Mouse (Mus musculus): ENCODE data around the gene Sema6b. TPM values are rescaled to one million over a fixed set of nuclear protein-coding genes. Genes with fewer than 3 reads are reported as not detected.

Gene Sema6b
- polyA plus RNA-seq (2014; fragmentation: Illumina TruSeq; extraction: RNeasy Lipid Tissue Mini Kit (QIAGEN cat#74804); ENCODE audit: low read depth, low replicate concordance), result 5.3 TPM

GRCm38 (mm10) chr17:56139858-56140595 is at the start of gene Sema6b:
Gene Sema6b (minus strand): TSS chr17:56140343.

GRCm38 (mm10) chr17:56183658-56184103 is 43.5 kb upstream of the Sema6b start, which contains the start of gene Mydgf:
Gene Mydgf (minus strand): TSS chr17:56183920.

GRCm38 (mm10) chr17:56162231-56162774 is 22.2 kb upstream of the Sema6b start, which contains the start of gene Tnfaip8l1:
Gene Tnfaip8l1 (plus strand): TSS chr17:56162477.

GRCm38 (mm10) chr17:56121826-56122225 is 18.3 kb downstream of the Sema6b start, which contains the start of gene Lrg1:
Gene Lrg1 (minus strand): TSS chr17:56122001.

GRCm38 (mm10) chr17:56117251-56117710 is 22.9 kb downstream of the Sema6b start, which contains the start of gene Plin5:
Gene Plin5 (minus strand): TSS chr17:56117596.

GRCm38 (mm10) chr17:56109219-56110051 is 30.7 kb downstream of the Sema6b start, which contains the start of gene Plin4:
Gene Plin4 (minus strand): TSS chr17:56109803.

GRCm38 (mm10) chr17:56078880-56079795 is 61.0 kb downstream of the Sema6b start, which contains the start of gene Hdgfl2:
Gene Hdgfl2 (plus strand): TSS chr17:56079634.

GRCm38 (mm10) chr17:56074827-56075208 is 65.3 kb downstream of the Sema6b start, which contains the start of gene Ubxn6:
Gene Ubxn6 (minus strand): TSS chr17:56075028.

Other genes with a start within 250 kb of the Sema6b start
- 5.3 TPM for gene Zfp959, start 248.2 kb downstream of the Sema6b start, polyA plus RNA-seq (2014; fragmentation: Illumina TruSeq; extraction: RNeasy Lipid Tissue Mini Kit (QIAGEN cat#74804); ENCODE audit: low read depth, low replicate concordance)
- gene Zfp119b, start 190.8 kb downstream of the Sema6b start, polyA plus RNA-seq (2014; fragmentation: Illumina TruSeq; extraction: RNeasy Lipid Tissue Mini Kit (QIAGEN cat#74804); ENCODE audit: low read depth, low replicate concordance), result 3.5 TPM
- 0.68 TPM for gene Ebi3, start 187.7 kb downstream of the Sema6b start, polyA plus RNA-seq (2014; fragmentation: Illumina TruSeq; extraction: RNeasy Lipid Tissue Mini Kit (QIAGEN cat#74804); ENCODE audit: low read depth, low replicate concordance)
- 7.9 TPM for gene Yju2, start 181.2 kb downstream of the Sema6b start, polyA plus RNA-seq (2014; fragmentation: Illumina TruSeq; extraction: RNeasy Lipid Tissue Mini Kit (QIAGEN cat#74804); ENCODE audit: low read depth, low replicate concordance)
- 1.4 TPM for gene Shd, start 169.9 kb downstream of the Sema6b start, polyA plus RNA-seq (2014; fragmentation: Illumina TruSeq; extraction: RNeasy Lipid Tissue Mini Kit (QIAGEN cat#74804); ENCODE audit: low read depth, low replicate concordance)
- gene Fsd1, start 153.8 kb downstream of the Sema6b start, polyA plus RNA-seq (2014; fragmentation: Illumina TruSeq; extraction: RNeasy Lipid Tissue Mini Kit (QIAGEN cat#74804); ENCODE audit: low read depth, low replicate concordance), result not detected
- 21.5 TPM for gene Stap2, start 134.8 kb downstream of the Sema6b start, polyA plus RNA-seq (2014; fragmentation: Illumina TruSeq; extraction: RNeasy Lipid Tissue Mini Kit (QIAGEN cat#74804); ENCODE audit: low read depth, low replicate concordance)
- gene Mpnd, start 134.6 kb downstream of the Sema6b start, polyA plus RNA-seq (2014; fragmentation: Illumina TruSeq; extraction: RNeasy Lipid Tissue Mini Kit (QIAGEN cat#74804); ENCODE audit: low read depth, low replicate concordance), result 61.8 TPM
- 17.7 TPM for gene Sh3gl1, start 103.7 kb downstream of the Sema6b start, polyA plus RNA-seq (2014; fragmentation: Illumina TruSeq; extraction: RNeasy Lipid Tissue Mini Kit (QIAGEN cat#74804); ENCODE audit: low read depth, low replicate concordance)
- 0.94 TPM for gene Chaf1a, start 99.9 kb downstream of the Sema6b start, polyA plus RNA-seq (2014; fragmentation: Illumina TruSeq; extraction: RNeasy Lipid Tissue Mini Kit (QIAGEN cat#74804); ENCODE audit: low read depth, low replicate concordance)
- gene Ubxn6, start 65.3 kb downstream of the Sema6b start, polyA plus RNA-seq (2014; fragmentation: Illumina TruSeq; extraction: RNeasy Lipid Tissue Mini Kit (QIAGEN cat#74804); ENCODE audit: low read depth, low replicate concordance), result 62.5 TPM
- 54.3 TPM for gene Hdgfl2, start 60.7 kb downstream of the Sema6b start, polyA plus RNA-seq (2014; fragmentation: Illumina TruSeq; extraction: RNeasy Lipid Tissue Mini Kit (QIAGEN cat#74804); ENCODE audit: low read depth, low replicate concordance)
- gene Plin4, start 30.5 kb downstream of the Sema6b start, polyA plus RNA-seq (2014; fragmentation: Illumina TruSeq; extraction: RNeasy Lipid Tissue Mini Kit (QIAGEN cat#74804); ENCODE audit: low read depth, low replicate concordance), result 155 TPM
- 129 TPM for gene Plin5, start 22.7 kb downstream of the Sema6b start, polyA plus RNA-seq (2014; fragmentation: Illumina TruSeq; extraction: RNeasy Lipid Tissue Mini Kit (QIAGEN cat#74804); ENCODE audit: low read depth, low replicate concordance)
- gene Lrg1, start 18.3 kb downstream of the Sema6b start, polyA plus RNA-seq (2014; fragmentation: Illumina TruSeq; extraction: RNeasy Lipid Tissue Mini Kit (QIAGEN cat#74804); ENCODE audit: low read depth, low replicate concordance), result 41.9 TPM
- 1.0 TPM for gene Tnfaip8l1, start 22.1 kb upstream of the Sema6b start, polyA plus RNA-seq (2014; fragmentation: Illumina TruSeq; extraction: RNeasy Lipid Tissue Mini Kit (QIAGEN cat#74804); ENCODE audit: low read depth, low replicate concordance)
- gene Mydgf, start 43.6 kb upstream of the Sema6b start, polyA plus RNA-seq (2014; fragmentation: Illumina TruSeq; extraction: RNeasy Lipid Tissue Mini Kit (QIAGEN cat#74804); ENCODE audit: low read depth, low replicate concordance), result 29.3 TPM
- gene Dpp9, start 78.6 kb upstream of the Sema6b start, polyA plus RNA-seq (2014; fragmentation: Illumina TruSeq; extraction: RNeasy Lipid Tissue Mini Kit (QIAGEN cat#74804); ENCODE audit: low read depth, low replicate concordance), result 33.3 TPM
- 87.5 TPM for gene Fem1a, start 116.5 kb upstream of the Sema6b start, polyA plus RNA-seq (2014; fragmentation: Illumina TruSeq; extraction: RNeasy Lipid Tissue Mini Kit (QIAGEN cat#74804); ENCODE audit: low read depth, low replicate concordance)
- gene Ticam1, start 136.4 kb upstream of the Sema6b start, polyA plus RNA-seq (2014; fragmentation: Illumina TruSeq; extraction: RNeasy Lipid Tissue Mini Kit (QIAGEN cat#74804); ENCODE audit: low read depth, low replicate concordance), result 6.8 TPM
- 98.2 TPM for gene Plin3, start 152.5 kb upstream of the Sema6b start, polyA plus RNA-seq (2014; fragmentation: Illumina TruSeq; extraction: RNeasy Lipid Tissue Mini Kit (QIAGEN cat#74804); ENCODE audit: low read depth, low replicate concordance)
- gene Arrdc5, start 159.9 kb upstream of the Sema6b start, polyA plus RNA-seq (2014; fragmentation: Illumina TruSeq; extraction: RNeasy Lipid Tissue Mini Kit (QIAGEN cat#74804); ENCODE audit: low read depth, low replicate concordance), result not detected
- gene Uhrf1, start 163.0 kb upstream of the Sema6b start, polyA plus RNA-seq (2014; fragmentation: Illumina TruSeq; extraction: RNeasy Lipid Tissue Mini Kit (QIAGEN cat#74804); ENCODE audit: low read depth, low replicate concordance), result 0.84 TPM
- 21.0 TPM for gene Kdm4b, start 185.7 kb upstream of the Sema6b start, polyA plus RNA-seq (2014; fragmentation: Illumina TruSeq; extraction: RNeasy Lipid Tissue Mini Kit (QIAGEN cat#74804); ENCODE audit: low read depth, low replicate concordance)

Data from heart, adult 10 weeks (tissue).